Mouse (Mus musculus) left cerebral cortex, adult 11 months (tissue): Measurements from ENCODE around the gene Igfbp1.

Source experiments
- DNase-seq: peaks from one replicate; pipeline ENCODE4 v3.0.0; 2022; ENCODE audit warnings: low spot score

The Igfbp1 gene

GRCm38 (mm10) chr11:7234436-7234835 lies 36.9 kb downstream of the Igfbp1 start:
- DNase-seq, result no peak

- no peak for DNase-seq
These were observed 37.5 kb downstream of the Igfbp1 start for GRCm38 (mm10) chr11:7234981-7235609.

GRCm38 (mm10) chr11:7236751-7237150 lies 39.2 kb downstream of the Igfbp1 start:
- DNase-seq, result no peak

GRCm38 (mm10) chr11:7237712-7238111 lies 40.1 kb downstream of the Igfbp1 start:
- no peak for DNase-seq

- DNase-seq, result no peak
These were observed 41.0 kb downstream of the Igfbp1 start for GRCm38 (mm10) chr11:7238546-7238945.

- DNase-seq, result no peak
These were observed 41.6 kb downstream of the Igfbp1 start for GRCm38 (mm10) chr11:7239041-7239740.

GRCm38 (mm10) chr11:7244782-7245181 lies 47.2 kb downstream of the Igfbp1 start:
- DNase-seq, result no peak

GRCm38 (mm10) chr11:7250415-7250814 lies 52.8 kb downstream of the Igfbp1 start:
- DNase-seq, result no peak

GRCm38 (mm10) chr11:7250870-7251269 lies 53.3 kb downstream of the Igfbp1 start:
- DNase-seq, result no peak
